Mouse (Mus musculus): ENCODE results near the gene Gm20388. TPM values are rescaled to one million over a fixed set of nuclear protein-coding genes. Genes with fewer than 3 reads are reported as not detected.
A peak's percentile ranks its signal among the peaks of the same experiment; 100 is the strongest.

The Gm20388 gene
- polyA plus RNA-seq, 1 experiment from 2014 or later, result not detected

DNA sequence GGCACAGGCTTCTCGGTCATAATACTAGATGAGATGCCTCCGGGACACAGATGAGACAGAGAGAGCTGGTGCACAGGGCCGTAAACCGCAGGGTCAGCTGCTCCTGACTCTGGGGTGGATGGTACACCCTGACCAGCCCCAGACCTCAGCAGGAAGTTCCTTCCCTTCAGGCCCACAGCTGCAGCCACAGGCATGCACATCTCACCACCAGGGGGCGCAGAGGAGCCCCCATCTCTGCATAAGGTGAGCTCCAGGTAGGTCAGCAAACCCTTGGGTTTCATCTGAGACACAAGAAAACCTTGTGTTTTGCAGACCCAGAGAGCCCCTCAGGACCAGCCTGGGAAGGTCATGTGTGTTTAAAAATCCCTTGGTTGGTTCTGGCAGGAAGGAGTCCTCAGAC, 1059.7 kb downstream of the Gm20388 start:
- Histone ChIP-seq H3K4me3 (no peak overlapping the region), H3K9ac (replicated peaks) (no peak overlapping the region), H3K27me3 (peaks cover 29% of the 10 kb centered on the region), H3K4me1 (peaks cover 11% of the 10 kb centered on the region), H3K36me3 (no peaks in the 10 kb centered on the region), H3K27ac (replicated peaks) (no peak overlapping the region), H3K4me2 (replicated peaks) (no peak overlapping the region), H3K9me3 (no peaks in the 10 kb centered on the region)
- no peak for ATAC-seq (replicated peaks)
- 35% methylated on average over 5 of the region's 5 CpGs for WGBS

DNA sequence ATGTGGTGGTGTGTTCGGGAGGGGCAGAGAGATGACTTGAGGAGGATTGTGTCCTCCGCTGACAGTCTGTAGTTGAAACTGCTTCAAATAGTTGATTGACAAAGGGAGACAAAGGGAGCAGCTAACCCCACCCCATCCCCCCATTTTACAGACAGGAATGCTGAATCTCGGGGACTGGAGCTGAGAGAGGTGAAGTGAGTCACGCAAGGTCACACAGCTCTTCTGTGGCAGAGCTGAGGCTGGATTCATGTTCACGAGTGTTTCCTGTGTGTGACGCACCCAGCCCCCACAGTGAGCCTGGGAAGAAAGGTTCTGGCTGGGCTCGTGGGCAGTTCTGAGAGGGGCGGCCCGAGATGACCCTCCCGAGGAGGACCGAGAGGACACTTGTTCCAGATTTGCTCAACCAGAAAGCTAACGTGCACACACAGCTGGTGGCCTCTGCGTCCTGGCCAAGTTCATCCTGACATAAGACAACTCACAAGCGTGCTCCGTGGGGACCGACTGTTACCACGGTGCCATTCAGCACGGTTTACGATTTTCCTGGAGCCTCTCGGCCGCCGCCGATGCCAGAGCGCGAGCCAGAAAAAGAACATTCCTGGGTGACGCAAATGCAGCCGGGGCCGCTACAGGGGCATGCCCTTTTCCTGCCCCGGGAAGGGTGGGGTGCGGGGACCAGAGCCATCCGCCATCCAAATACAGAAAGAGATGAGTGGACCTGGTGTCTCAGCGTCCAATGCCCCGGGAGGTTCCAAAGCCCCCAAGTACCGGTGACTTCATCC, 1061.2 kb downstream of the Gm20388 start:
- peaks cover 29% of the 10 kb centered on the region for H3K27me3 ChIP-seq

DNA sequence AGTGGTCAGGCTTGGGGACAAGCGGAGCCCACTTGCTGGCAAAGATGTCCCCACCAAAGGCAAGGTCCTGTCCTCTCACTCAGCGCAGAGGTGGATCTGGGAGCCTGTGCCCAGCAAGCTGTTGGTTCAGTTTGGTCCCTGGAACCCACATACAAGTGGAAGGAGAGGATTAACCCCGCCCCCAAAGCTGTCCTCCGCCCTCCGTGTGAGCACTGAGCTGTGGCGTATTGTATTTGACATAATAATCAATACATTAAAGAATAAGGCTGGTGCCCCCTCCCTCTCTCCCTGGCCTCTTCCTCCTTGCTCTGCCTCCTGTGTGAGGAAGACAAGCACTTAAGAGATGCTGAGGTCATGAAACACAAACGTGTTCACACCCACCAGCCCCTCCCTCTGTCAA, 1062.4 kb downstream of the Gm20388 start:
- Histone ChIP-seq H3K4me1 (peaks cover 11% of the 10 kb centered on the region), H3K9ac (replicated peaks) (no peak overlapping the region), H3K4me2 (replicated peaks) (peak overlapping the region; percentile 51; the same call in 1 of the 2 replicates), H3K36me3 (no peaks in the 10 kb centered on the region), H3K27ac (replicated peaks) (no peak overlapping the region), H3K27me3 (peaks cover 29% of the 10 kb centered on the region), H3K9me3 (no peaks in the 10 kb centered on the region), H3K4me3 (no peak overlapping the region)
- no peak for ATAC-seq (replicated peaks)
- 15% methylated on average over 7 of the region's 7 CpGs for WGBS

More for the DNA sequence above, 1061.2 kb downstream of the Gm20388 start:
- no peaks in the 10 kb centered on the region for H3K36me3 ChIP-seq
- peak overlapping the region; percentile 32 for H3K4me3 ChIP-seq
- H3K9me3 ChIP-seq, result no peaks in the 10 kb centered on the region
- H3K4me2 ChIP-seq (replicated peaks), result peak overlapping the region; percentile 51
- H3K9ac ChIP-seq (replicated peaks), result peak overlapping the region; percentile 29; the same call in 1 of the 2 replicates
- WGBS, result 14% methylated on average over 34 of the region's 34 CpGs
- H3K27ac ChIP-seq (replicated peaks), result no peak overlapping the region
- ATAC-seq (replicated peaks), result no peak
- peaks cover 11% of the 10 kb centered on the region for H3K4me1 ChIP-seq

DNA sequence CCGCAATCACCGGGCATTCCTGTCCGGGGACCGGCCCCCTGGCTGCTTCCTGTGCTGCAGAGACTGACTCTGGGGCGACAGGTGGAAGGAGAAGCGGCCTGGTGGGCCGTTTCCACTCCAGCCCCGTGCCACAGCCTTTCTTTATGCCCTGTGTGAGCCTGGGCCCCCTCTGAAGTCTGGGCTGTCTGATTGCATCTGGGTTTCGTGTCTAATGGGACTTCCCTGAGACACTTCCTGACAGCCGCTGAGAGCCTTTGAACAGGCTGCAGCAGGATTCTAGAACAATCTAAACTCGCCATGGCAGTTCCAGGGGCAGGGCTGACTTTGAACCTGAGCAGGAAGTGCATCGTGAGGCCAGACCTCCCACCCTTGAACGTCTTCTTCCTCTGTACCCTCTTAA, 1066.5 kb downstream of the Gm20388 start:
- 69% methylated on average over 13 of the region's 13 CpGs for WGBS
- no peak overlapping the region for H3K4me3 ChIP-seq

DNA sequence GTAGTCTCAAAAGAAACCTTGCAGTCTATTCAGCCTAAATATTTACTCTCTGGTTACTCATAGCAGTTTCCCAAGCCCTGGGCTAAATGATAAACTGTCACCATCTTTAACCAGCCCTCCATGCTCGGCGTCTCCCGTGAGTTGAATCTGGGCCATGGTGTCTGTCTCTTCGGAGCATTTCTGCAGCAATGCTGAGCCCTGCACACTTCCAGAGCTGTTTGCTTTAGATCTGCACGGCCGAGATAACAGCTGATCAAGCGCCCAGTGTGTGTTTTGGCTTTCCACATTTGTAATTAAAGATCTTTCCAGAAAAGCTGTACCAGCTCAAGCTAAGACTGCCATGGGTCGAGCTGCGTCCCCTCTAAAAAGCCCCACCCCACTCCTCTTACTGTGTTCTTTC, 1068.6 kb downstream of the Gm20388 start:
- no peaks in the 10 kb centered on the region for H3K4me1 ChIP-seq
- 76% methylated on average over 9 of the region's 9 CpGs for WGBS
- ATAC-seq (replicated peaks), result no peak

More for the DNA sequence above, 1066.5 kb downstream of the Gm20388 start:
- Histone ChIP-seq H3K9me3 (no peaks in the 10 kb centered on the region), H3K36me3 (no peaks in the 10 kb centered on the region), H3K27me3 (peaks cover 18% of the 10 kb centered on the region), H3K27ac (replicated peaks) (no peak overlapping the region), H3K4me2 (replicated peaks) (no peak overlapping the region), H3K9ac (replicated peaks) (no peak overlapping the region), H3K4me1 (peaks cover 8% of the 10 kb centered on the region)
- no peak for ATAC-seq (replicated peaks)

DNA sequence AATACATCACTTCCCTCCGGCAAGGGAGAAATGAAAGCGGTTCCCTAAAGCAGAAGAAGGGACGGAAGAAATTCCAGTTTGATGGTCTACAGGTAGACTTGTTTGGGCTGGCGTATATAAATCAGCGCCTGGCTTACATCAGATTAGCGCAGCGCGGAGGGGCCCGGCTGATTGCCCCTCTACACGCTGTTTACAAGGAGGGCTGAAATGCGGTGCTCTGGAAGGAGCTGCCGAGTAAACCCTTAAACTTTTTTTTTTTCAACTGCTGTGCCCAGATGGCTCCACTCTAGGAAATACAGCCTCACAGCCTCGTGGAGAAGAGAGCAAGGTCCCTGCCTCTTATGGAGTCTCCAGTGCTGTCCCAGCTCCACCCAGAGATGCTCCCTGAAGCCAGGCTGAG, 1070.3 kb downstream of the Gm20388 start:
- H3K9ac ChIP-seq (replicated peaks), result no peak overlapping the region
- no peaks in the 10 kb centered on the region for H3K9me3 ChIP-seq
- no peak overlapping the region for H3K27ac ChIP-seq (replicated peaks)
- no peaks in the 10 kb centered on the region for H3K36me3 ChIP-seq
- 61% methylated on average over 13 of the region's 13 CpGs for WGBS
- H3K4me1 ChIP-seq, result no peaks in the 10 kb centered on the region
- ATAC-seq (replicated peaks), result no peak
- no peak overlapping the region for H3K4me3 ChIP-seq
- no peak overlapping the region for H3K4me2 ChIP-seq (replicated peaks)
- no peaks in the 10 kb centered on the region for H3K27me3 ChIP-seq

More for the DNA sequence above, 1068.6 kb downstream of the Gm20388 start:
- Histone ChIP-seq H3K9me3 (no peaks in the 10 kb centered on the region), H3K36me3 (no peaks in the 10 kb centered on the region), H3K4me3 (no peak overlapping the region), H3K27me3 (no peaks in the 10 kb centered on the region), H3K9ac (replicated peaks) (no peak overlapping the region), H3K4me2 (replicated peaks) (no peak overlapping the region), H3K27ac (replicated peaks) (no peak overlapping the region)

DNA sequence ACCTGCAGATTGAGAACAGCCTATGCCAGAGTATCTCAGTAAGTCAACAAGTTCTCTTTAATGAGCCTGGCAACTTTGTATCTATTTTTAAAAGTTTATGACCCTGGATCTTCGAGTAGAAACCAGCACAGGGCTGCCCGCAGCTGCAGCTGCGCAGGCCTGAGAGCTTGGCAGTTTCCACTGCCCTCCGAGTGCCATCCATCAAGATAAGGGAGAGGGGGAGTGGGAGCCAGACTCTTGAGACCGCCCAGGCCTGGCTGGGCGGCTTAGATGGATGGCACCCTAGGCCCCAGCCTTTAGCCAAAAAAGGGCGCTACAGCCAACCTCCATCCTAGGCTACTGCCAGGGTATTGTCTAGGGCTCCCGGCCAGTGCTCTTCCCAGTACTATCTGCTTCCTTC, 1074.2 kb downstream of the Gm20388 start:
- WGBS, result 87% methylated on average over 8 of the region's 8 CpGs
- ATAC-seq (replicated peaks), result no peak
- no peaks in the 10 kb centered on the region for H3K4me1 ChIP-seq
- H3K4me2 ChIP-seq (replicated peaks), result no peak overlapping the region
- H3K9ac ChIP-seq (replicated peaks), result no peak overlapping the region
- no peaks in the 10 kb centered on the region for H3K36me3 ChIP-seq
- no peaks in the 10 kb centered on the region for H3K9me3 ChIP-seq
- no peaks in the 10 kb centered on the region for H3K27me3 ChIP-seq
- no peak overlapping the region for H3K27ac ChIP-seq (replicated peaks)
- H3K4me3 ChIP-seq, result no peak overlapping the region

DNA sequence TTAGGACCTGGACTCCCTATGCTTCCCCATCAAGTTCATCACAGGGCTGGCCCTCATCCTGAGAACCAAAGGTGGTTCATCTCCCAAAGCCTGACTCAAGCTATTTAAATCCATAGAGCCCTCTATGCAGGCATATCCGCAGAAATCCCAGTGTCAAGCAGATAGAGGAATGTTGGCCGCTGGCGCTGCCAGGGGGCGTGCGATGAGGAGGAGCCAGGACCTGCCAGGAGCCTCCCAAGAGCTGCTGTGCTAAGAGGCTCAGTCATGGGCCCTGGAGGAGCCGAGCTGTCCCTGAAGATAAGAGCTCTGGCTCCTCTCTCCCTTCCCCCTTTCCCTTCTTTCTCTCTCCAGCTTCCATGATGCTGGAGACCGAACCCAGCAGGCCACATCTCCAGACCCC, 1075.4 kb downstream of the Gm20388 start:
- Histone ChIP-seq H3K4me3 (no peak overlapping the region), H3K27ac (replicated peaks) (no peak overlapping the region), H3K9ac (replicated peaks) (no peak overlapping the region), H3K4me2 (replicated peaks) (no peak overlapping the region), H3K9me3 (no peaks in the 10 kb centered on the region), H3K27me3 (no peaks in the 10 kb centered on the region), H3K4me1 (no peaks in the 10 kb centered on the region), H3K36me3 (no peaks in the 10 kb centered on the region)
- WGBS, result 84% methylated on average over 7 of the region's 7 CpGs
- ATAC-seq (replicated peaks), result no peak

DNA sequence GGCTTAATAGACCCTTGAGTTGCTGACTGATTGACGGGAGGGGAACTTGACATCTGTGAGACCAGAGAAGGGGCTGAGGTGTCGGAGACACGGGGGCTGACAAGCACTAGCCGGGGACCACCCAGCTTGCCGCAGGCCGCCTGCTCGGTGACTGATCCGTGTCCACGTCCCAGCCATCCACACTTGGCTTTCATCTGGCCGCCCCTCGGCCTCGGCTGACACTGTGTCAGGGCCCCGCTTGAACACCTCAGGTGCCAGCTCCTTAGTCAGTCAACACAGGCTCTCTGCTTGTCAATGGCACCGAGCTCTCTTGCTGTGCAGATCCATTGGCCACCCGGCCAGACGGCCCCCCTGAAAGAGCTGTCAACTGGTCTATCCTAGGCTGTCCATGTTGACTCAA, 1083.1 kb downstream of the Gm20388 start:
- 89% methylated on average over 16 of the region's 16 CpGs for WGBS
- Histone ChIP-seq H3K4me3 (no peak overlapping the region), H3K4me1 (no peaks in the 10 kb centered on the region), H3K27me3 (no peaks in the 10 kb centered on the region), H3K36me3 (no peaks in the 10 kb centered on the region), H3K9me3 (no peaks in the 10 kb centered on the region), H3K9ac (replicated peaks) (no peak overlapping the region), H3K27ac (replicated peaks) (no peak overlapping the region), H3K4me2 (replicated peaks) (no peak overlapping the region)
- ATAC-seq (replicated peaks), result no peak

DNA sequence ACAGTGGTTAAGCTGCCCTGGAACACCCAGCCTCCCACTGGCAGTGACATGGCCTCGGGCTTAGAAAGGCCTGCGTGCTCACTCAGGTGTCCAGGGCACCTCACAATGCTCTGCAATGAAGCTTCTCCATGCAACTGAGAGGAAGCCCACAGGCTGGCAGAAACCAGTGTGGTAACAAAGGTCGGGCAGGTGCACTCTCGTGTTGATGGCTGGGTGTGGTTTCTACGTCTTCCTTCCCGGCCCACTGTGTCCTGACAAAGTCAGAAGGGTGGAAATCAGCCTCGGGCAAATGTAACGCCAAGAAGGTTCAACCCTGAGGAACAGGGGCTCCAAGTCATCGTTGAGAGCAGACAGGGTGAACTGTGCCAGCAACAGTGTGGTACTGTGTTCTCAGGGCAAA, 1084.8 kb downstream of the Gm20388 start:
- 87% methylated on average over 9 of the region's 9 CpGs for WGBS
- H3K4me3 ChIP-seq, result no peak overlapping the region
- H3K27ac ChIP-seq (replicated peaks), result no peak overlapping the region
- H3K27me3 ChIP-seq, result no peaks in the 10 kb centered on the region
- no peaks in the 10 kb centered on the region for H3K9me3 ChIP-seq
- no peaks in the 10 kb centered on the region for H3K4me1 ChIP-seq
- no peak overlapping the region for H3K9ac ChIP-seq (replicated peaks)
- H3K36me3 ChIP-seq, result no peaks in the 10 kb centered on the region
- no peak for ATAC-seq (replicated peaks)
- no peak overlapping the region for H3K4me2 ChIP-seq (replicated peaks)

DNA sequence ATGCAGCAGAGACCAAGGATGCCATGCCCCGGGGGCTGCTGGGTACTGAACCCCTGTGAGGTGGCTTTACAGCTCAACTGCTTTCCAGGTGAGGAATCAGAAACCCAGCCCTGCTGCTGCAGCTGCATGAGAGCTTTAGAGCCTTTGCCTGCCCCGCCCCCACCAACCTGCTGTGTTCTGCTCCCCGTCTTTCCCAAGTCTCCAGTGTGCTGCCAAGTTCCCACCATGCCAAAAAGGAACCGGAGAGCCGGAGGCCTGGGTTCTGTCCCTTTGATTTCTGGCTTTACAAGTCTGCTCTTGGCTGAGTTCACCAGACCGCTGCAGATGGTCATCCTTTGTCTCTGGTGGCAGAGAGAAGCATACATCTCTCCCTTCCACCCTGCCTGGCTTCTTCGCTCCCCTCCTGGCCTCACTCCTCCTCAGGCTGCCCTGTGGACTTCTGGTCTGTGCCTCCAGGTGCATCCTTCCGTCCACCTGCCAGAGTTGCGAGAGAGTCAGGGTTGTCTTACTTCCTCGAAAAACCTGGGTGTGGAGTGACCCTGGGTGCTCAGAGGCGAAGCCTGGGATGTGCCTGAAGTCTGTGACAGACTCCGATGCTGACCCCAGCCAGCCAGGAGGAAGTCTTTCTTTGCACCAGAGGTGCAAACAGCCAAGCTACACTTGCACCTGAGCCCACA, 1086.4 kb downstream of the Gm20388 start:
- no peaks in the 10 kb centered on the region for H3K4me1 ChIP-seq
- no peak for ATAC-seq (replicated peaks)
- WGBS, result 67% methylated on average over 12 of the region's 12 CpGs
- no peak overlapping the region for H3K4me3 ChIP-seq
- no peaks in the 10 kb centered on the region for H3K9me3 ChIP-seq
- no peaks in the 10 kb centered on the region for H3K27me3 ChIP-seq
- no peaks in the 10 kb centered on the region for H3K36me3 ChIP-seq
- no peak overlapping the region for H3K9ac ChIP-seq (replicated peaks)
- H3K4me2 ChIP-seq (replicated peaks), result no peak overlapping the region
- H3K27ac ChIP-seq (replicated peaks), result no peak overlapping the region

DNA sequence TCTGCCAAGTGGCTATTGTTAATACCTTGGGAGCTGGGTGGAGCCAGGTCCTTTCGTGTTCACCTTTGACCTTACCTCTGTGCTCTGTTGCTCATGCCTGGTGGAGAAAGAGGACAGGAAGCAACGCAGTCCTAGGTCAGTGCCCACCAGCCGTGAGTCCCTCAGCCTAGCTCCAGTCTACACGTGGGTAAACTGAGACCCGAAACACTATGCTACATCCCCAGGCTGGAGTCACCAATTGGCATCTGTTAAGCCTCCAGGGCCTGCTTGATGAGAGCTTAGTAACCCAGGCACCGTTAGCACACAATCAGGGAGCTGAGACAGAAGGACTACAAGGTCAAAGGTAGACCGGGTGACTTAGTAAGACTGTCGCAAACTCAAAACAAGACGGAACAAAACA, 1087.3 kb downstream of the Gm20388 start:
- Histone ChIP-seq H3K4me3 (no peak overlapping the region), H3K4me1 (0 out of 2 replicates have a peak, but pooled peaks cover 2% of the 10 kb centered on the region), H3K4me2 (replicated peaks) (no peak overlapping the region), H3K9ac (replicated peaks) (no peak overlapping the region), H3K27ac (replicated peaks) (no peak overlapping the region), H3K9me3 (no peaks in the 10 kb centered on the region), H3K27me3 (no peaks in the 10 kb centered on the region), H3K36me3 (no peaks in the 10 kb centered on the region)
- 77% methylated on average over 9 of the region's 9 CpGs for WGBS
- ATAC-seq (replicated peaks), result no peak

All from forebrain, embryonic 15.5 days (tissue).